Mouse (Mus musculus) ovary, postnatal 10 days (tissue): ENCODE measurements at regions not wholly inside any gene's neighbourhood (a gene's known extent, or its start where the extent isn't known, plus 50 kb on each side); places are given as distances from the start of the nearest gene placed in this dataset.

Experiments
- DNase-seq: peaks from one replicate; pipeline ENCODE4 v3.0.0; 2022; ENCODE audit warnings: low spot score

- no peak for DNase-seq
Measured at GRCm38 (mm10) chr7:58557535-58557934, 98.4 kb upstream of the Atp10a start.

GRCm38 (mm10) chr7:58568807-58569206, 87.2 kb upstream of the Atp10a start:
- no peak for DNase-seq

GRCm38 (mm10) chr7:58584241-58584820, 71.6 kb upstream of the Atp10a start:
- peak; percentile 9 for DNase-seq

GRCm38 (mm10) chr7:58585626-58586256, 70.2 kb upstream of the Atp10a start:
- no peak for DNase-seq

GRCm38 (mm10) chr7:58595951-58596350, 60.0 kb upstream of the Atp10a start:
- DNase-seq: no peak
